Mouse (Mus musculus) forebrain, embryonic 10.5 days (tissue): ENCODE results near the gene Dock6. TPM values are rescaled to one million over a fixed set of nuclear protein-coding genes. Genes with fewer than 3 reads are reported as not detected.

ENCODE experiments used
- DNase-seq: peaks from one replicate; pipeline ENCODE4 v3.0.0-alpha.2; 2017; ENCODE audit warnings: low spot score; ENCODE audit errors: extremely low spot score
- H3K27ac ChIP-seq: fragments of 300-500 bp; sonication (generic); 2 replicates; pipeline ENCODE4 v1.5.1; 2016; ENCODE audit warnings: mild to moderate bottlenecking
- H3K27me3 ChIP-seq: fragments of 300-500 bp; sonication (generic); 2 replicates; pipeline ENCODE4 v1.6.1; 2016; ENCODE audit warnings: mild to moderate bottlenecking; ENCODE audit not compliant: poor library complexity, severe bottlenecking
- H3K36me3 ChIP-seq: fragments of 300-500 bp; sonication (generic); replicated peaks from 2 replicates; pipeline ENCODE4 v1.6.1; 2016; ENCODE audit warnings: mild to moderate bottlenecking, moderate library complexity
- H3K4me1 ChIP-seq: fragments of 300-500 bp; sonication (generic); 2 replicates; pipeline ENCODE4 v1.6.1; 2016
- H3K4me3 ChIP-seq: fragments of 300-500 bp; sonication (generic); 2 replicates; pipeline ENCODE4 v1.5.1; 2016; ENCODE audit warnings: mild to moderate bottlenecking, moderate library complexity
- H3K9me3 ChIP-seq: fragments of 300-500 bp; sonication (generic); 2 replicates; pipeline ENCODE4 v1.6.1; 2016; ENCODE audit warnings: mild to moderate bottlenecking, moderate library complexity
- WGBS: fragments of 180-500 bp; shearing (Covaris S2); methylation state at CpG from one replicate; pipeline ENCODE4 v1.1.7; 2016; 5-methylcytosine and 5-hydroxymethylcytosine counted together
- polyA plus RNA-seq: library from polyadenylated mRNA; unstranded; fragments of >200 nt; fragmentation: Nextera tagmentation; extraction: Ambion mirVana; gene quantifications from 2 replicates; pipeline ENCODE4 v1.2.1, GENCODE M21; 2016

The Dock6 gene
- polyA plus RNA-seq, 1 experiment from 2014 or later = 24.2 TPM

DNA sequence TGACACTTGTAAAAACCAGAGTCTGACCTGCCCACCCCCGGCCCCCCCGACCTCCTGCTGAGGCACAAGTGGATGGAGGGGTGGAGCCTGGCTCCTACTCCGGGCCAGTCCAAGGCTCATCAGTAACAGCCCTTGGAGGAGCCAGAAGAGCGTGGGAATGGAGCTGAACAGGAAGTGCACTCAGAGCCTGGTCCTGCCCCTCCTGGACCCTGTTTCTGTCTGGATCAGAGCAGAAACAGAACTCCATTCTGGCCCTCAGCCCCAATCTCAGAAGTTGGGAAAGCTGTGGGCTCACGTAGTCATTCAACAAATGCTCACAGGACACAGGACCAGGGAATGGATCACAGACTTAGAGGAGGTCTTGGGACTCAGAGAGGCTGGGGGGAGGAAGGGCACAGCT, 10.0 kb downstream of the Dock6 start:
- H3K9me3 ChIP-seq = no peaks in the 10 kb centered on the region
- peaks cover 78% of the 10 kb centered on the region for H3K36me3 ChIP-seq
- 68% methylated on average over 5 of the region's 5 CpGs for WGBS
- H3K27me3 ChIP-seq = no peaks in the 10 kb centered on the region
- no peak overlapping the region for H3K4me3 ChIP-seq
- H3K4me1 ChIP-seq = peaks cover 21% of the 10 kb centered on the region
- no peak for DNase-seq
- no peak overlapping the region for H3K27ac ChIP-seq

DNA sequence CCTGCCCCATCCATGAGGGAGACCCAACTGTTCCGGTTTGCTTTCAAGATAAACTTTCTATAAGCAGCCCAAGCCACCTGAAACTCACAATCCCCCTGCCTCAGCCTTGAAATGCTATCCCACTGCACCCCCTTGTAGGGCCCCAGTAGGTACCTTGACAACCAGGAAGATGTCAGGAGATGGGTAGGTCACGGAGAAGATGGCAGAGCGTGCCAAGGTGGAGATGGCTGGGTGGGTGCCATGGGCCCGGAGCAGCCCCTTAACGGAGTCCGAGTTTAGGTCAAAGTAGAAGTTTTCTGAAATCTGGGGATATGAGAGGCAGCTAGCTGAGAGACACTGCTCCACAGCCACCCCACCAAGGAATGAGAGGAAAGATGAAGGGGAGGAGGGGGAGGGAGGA, 11.1 kb downstream of the Dock6 start:
- no peak for DNase-seq
- 94% methylated on average over 6 of the region's 6 CpGs for WGBS
- Histone ChIP-seq H3K27ac (no peak overlapping the region), H3K4me1 (peaks cover 11% of the 10 kb centered on the region), H3K36me3 (peaks cover 83% of the 10 kb centered on the region), H3K4me3 (no peak overlapping the region), H3K27me3 (no peaks in the 10 kb centered on the region), H3K9me3 (no peaks in the 10 kb centered on the region)

DNA sequence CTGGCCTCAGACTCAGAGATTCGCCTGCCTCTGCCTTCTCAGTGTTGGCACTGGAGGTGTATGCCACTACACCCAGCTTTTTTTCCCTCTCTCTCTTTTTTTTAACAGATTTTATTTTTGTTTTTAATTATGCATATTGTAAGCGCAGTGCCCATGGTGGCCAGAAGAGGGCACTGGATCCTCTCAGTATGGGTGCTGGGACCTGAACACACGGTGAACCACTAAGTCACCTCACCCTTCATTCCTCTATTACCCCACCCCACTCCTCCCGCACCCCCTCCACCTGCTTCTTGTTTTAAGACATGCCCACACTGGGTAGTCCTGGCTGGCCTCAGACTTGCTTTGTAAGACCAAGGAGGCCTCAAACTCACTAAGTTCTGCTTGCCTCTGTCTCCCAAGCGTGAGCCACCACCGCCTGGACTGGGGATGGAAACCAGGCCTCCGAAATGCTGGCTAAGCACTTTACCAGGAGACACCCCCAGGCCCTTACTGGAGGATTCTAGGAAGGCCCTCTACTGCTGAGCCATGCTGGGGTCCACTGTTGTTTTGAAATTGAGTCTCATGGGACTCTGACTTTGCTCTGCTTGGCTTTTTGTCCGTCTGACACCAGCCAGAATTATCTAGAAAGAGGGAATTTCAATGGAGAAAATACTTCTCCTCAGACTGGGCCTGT, 12.2 kb downstream of the Dock6 start:
- Histone ChIP-seq H3K4me1 (peaks cover 4% of the 10 kb centered on the region), H3K27me3 (no peaks in the 10 kb centered on the region), H3K27ac (no peak overlapping the region), H3K4me3 (no peak overlapping the region), H3K9me3 (no peaks in the 10 kb centered on the region), H3K36me3 (peaks cover 84% of the 10 kb centered on the region)
- DNase-seq = peak; percentile 34
- 60% methylated on average over 8 of the region's 8 CpGs for WGBS

DNA sequence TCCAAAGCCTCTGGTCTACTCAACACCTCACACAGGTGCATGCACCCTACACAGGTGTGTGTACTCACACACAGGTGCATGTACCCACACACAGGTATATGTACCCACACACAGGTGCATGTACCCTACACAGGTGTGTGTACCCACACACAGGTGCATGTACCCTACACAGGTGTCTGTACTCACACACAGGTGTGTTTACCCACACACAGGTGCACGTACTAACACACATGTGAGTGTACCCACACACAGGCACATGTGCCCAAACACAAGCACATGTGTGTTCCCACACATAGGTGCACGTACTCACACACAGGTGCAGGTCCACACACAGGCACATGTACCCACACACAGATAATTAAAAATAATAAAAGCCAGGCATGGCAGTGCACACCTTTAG, 14.7 kb downstream of the Dock6 start:
- no peak overlapping the region for H3K4me3 ChIP-seq
- no peak for DNase-seq
- H3K9me3 ChIP-seq = no peaks in the 10 kb centered on the region
- WGBS = 91% methylated on average over 2 of the region's 2 CpGs
- H3K27ac ChIP-seq = no peak overlapping the region
- H3K4me1 ChIP-seq = no peaks in the 10 kb centered on the region; the same call in 1 of the 2 replicates
- peaks cover 75% of the 10 kb centered on the region for H3K36me3 ChIP-seq
- no peaks in the 10 kb centered on the region for H3K27me3 ChIP-seq

DNA sequence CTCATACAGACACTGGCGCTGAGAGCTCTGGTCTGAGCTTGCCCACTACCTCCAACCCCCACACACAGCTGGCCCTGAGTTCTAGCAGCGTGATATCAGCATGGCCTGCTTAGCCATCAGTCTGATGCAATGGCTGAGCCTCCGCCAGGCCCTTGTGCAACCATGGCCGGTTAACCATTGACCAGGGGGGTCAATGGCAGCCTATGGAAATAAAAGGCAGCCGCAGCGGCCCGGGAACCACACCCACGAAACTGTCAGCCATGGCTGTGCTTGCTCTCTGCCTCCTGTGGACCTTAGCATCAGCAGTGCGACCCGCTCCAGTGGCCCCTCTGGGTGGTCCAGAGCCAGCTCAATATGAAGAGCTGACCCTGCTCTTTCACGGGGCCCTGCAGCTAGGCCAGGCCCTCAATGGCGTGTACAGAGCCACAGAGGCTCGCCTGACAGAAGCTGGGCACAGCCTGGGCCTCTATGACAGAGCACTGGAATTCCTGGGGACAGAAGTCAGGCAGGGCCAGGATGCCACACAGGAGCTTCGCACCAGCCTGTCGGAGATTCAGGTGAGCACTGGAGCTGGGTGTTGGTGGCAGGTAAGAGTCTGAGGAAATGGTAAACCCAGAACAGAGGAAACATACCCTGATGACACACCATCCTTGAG, 17.1 kb downstream of the Dock6 start, which contains the start of gene Angptl8:
Gene Angptl8 (plus strand): TSS at position 253 of the 655 bp plus-strand sequence.
- no peak for DNase-seq
- Histone ChIP-seq H3K27ac (no peak within 1 kb of the TSS), H3K27me3 (no peaks in the 10 kb centered on the region), H3K36me3 (peaks cover 72% of the 10 kb centered on the region), H3K9me3 (no peaks in the 10 kb centered on the region), H3K4me1 (no peaks in the 10 kb centered on the region), H3K4me3 (no peak within 1 kb of the TSS)
- 89% methylated on average over 15 of the region's 15 CpGs for WGBS

DNA sequence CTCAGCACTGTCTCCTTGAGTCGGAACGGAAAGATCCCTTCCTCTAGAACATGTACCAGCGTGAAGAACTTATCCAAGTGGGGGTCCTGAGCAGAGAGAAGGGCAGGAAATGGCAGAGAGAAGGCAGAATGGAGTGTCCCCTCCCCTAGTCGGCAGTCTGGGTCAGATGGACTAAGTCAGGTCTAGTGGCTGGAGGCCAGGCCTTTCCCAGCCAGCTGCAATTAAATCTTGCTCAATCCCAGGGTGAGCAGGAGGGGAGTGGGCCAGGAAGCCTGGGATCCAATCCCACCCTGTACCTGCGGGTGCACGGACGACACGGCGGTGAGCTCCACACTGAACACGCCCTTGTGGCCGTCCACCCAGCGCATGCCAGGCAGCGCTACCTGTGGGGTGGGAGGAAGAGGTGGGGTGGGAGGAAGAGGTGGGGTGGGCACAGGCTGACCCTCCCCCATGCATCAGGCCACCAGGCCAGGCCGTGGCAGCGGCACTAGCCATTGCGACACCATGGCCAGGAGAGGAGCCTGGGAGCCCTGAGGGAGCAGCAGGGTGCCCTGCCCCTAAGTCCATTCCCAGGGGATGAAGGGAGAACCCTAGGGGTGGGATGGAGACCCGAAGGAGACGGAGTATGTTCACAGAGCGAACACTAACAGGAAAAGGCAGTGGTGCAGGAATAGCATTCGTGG, 20.7 kb downstream of the Dock6 start:
- no peak overlapping the region for H3K27ac ChIP-seq
- DNase-seq = no peak
- peaks cover 61% of the 10 kb centered on the region for H3K36me3 ChIP-seq
- H3K27me3 ChIP-seq = no peaks in the 10 kb centered on the region
- H3K4me1 ChIP-seq = no peaks in the 10 kb centered on the region
- H3K9me3 ChIP-seq = no peaks in the 10 kb centered on the region
- no peak overlapping the region for H3K4me3 ChIP-seq
- 92% methylated on average over 20 of the region's 20 CpGs for WGBS

DNA sequence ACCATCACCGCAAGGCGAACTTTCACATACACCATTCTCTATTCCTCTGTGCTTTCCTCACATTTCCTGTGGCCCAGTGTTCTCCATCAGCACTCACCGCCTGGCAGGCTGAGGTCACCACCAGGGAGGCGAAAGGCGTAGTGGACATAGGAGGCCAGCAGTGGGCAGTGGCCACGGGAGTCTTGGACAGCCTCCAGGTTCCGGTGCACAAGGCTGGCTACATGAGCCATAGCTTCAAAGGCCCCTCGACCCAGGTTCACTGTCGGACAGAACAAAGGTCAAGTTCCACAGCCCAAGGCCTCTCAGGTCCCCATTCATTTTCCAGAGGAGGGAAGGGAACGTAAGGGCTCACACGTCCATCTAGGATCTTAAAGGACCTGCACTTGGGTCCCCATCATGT, 21.5 kb downstream of the Dock6 start:
- DNase-seq = no peak
- H3K9me3 ChIP-seq = no peaks in the 10 kb centered on the region
- peaks cover 56% of the 10 kb centered on the region for H3K36me3 ChIP-seq
- H3K4me1 ChIP-seq = no peaks in the 10 kb centered on the region
- H3K4me3 ChIP-seq = no peak overlapping the region
- WGBS = 90% methylated on average over 11 of the region's 11 CpGs
- no peaks in the 10 kb centered on the region for H3K27me3 ChIP-seq
- no peak overlapping the region for H3K27ac ChIP-seq

DNA sequence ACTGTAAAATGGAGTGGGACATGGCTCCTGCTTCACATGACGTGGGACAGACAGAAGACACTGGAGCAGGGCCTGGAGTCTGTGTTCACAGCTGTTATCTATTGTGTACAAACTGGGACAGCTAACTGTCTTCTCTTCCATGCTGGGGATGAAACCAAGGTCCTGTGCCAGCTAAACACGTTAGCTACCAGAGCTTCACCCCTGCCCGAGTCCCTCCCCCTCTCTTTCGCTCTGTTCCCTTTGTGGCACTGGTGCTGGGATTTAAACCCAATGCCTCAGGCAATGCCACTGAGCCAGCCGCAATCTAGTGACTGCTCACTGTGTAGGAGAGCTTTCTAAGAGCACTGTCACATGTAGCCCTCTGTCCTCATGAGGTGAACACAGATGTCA, 22.0 kb downstream of the Dock6 start:
- no peaks in the 10 kb centered on the region; the same call in 1 of the 2 replicates for H3K4me1 ChIP-seq
- no peak for DNase-seq
- no peak overlapping the region for H3K4me3 ChIP-seq
- peaks cover 51% of the 10 kb centered on the region for H3K36me3 ChIP-seq
- no peaks in the 10 kb centered on the region for H3K9me3 ChIP-seq
- WGBS = 74% methylated on average over 5 of the region's 5 CpGs
- H3K27ac ChIP-seq = no peak overlapping the region
- no peaks in the 10 kb centered on the region for H3K27me3 ChIP-seq

DNA sequence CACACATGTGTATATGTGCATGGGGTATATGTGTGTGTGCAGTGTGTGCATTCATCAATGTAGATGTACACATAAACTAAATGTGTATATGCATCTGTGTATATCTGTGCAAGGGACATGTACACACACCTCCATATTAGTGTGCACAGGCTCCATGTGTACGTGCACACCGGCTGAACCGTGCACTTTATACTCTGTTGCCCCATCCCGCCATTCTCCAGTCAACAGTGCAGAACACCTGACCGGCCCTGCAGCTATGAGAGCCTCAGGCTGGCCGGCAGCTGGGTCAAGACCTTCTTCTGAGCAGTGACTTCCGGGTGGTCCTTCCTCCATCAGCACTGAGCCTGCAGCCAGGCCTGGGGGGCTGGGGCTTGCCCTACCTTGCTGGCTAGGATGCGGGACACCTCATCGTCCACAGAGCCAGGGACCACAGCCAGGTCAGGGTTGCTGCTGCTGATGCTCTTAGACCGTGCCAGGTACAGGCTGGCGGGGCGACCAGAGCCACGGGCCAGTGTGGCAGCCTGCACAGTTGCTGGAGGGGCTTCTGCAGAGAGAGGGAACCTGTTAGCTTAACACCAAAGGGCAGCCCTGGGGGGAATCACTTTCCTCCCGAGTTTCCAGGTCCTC, 22.5 kb downstream of the Dock6 start:
- no peak overlapping the region for H3K27ac ChIP-seq
- WGBS = 93% methylated on average over 14 of the region's 14 CpGs
- no peaks in the 10 kb centered on the region for H3K9me3 ChIP-seq
- DNase-seq = no peak
- no peaks in the 10 kb centered on the region; the same call in 1 of the 2 replicates for H3K4me1 ChIP-seq
- H3K27me3 ChIP-seq = no peaks in the 10 kb centered on the region
- H3K4me3 ChIP-seq = no peak overlapping the region
- peaks cover 46% of the 10 kb centered on the region for H3K36me3 ChIP-seq

DNA sequence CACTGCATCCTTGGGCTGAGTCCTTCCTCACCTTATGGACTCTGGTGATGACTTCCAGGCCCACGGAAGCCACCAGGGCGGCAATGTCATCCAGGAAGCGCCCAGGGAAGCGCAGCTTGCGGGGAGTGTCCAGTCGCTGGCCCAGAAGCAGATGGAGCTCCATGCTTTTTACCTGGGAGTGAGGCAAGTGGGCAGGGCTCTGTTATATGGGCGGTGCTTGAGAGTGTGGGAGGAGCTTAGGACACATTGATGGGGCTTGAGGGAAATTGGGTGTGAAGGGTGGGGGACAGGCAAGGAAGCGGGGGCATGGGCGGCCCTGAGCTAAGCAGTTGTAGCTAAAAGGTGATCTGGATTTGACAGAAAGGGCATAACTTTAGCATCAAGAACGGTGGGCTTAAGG, 28.1 kb downstream of the Dock6 start:
- no peak for DNase-seq
- Histone ChIP-seq H3K27me3 (no peaks in the 10 kb centered on the region), H3K4me1 (no peaks in the 10 kb centered on the region; the same call in 1 of the 2 replicates), H3K36me3 (peaks cover 15% of the 10 kb centered on the region), H3K27ac (no peak overlapping the region), H3K9me3 (no peaks in the 10 kb centered on the region), H3K4me3 (no peak overlapping the region)
- WGBS = 64% methylated on average over 10 of the region's 10 CpGs

DNA sequence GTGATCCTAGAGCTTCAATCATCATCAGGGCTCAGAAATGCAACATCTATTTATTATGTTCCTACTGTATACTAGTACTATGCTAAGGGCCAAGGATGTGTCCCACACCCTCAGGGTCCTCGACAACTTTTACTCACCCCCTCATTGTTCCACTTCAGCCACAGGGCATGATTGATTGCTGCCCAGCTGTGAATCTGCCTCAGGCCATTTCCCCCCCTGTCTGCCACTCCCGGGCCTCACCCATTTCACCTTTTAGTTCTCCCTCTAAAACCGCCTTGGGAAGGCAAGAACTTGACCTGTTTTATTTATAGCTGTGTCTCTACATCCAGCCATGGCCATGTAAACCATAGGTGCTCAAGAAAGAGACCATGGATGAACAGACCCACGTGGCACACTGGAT, 28.5 kb downstream of the Dock6 start:
- H3K4me1 ChIP-seq = no peaks in the 10 kb centered on the region; the same call in 1 of the 2 replicates
- no peak overlapping the region for H3K4me3 ChIP-seq
- peaks cover 11% of the 10 kb centered on the region; the same call in 1 of the 2 replicates for H3K36me3 ChIP-seq
- H3K27ac ChIP-seq = no peak overlapping the region
- H3K9me3 ChIP-seq = no peaks in the 10 kb centered on the region
- H3K27me3 ChIP-seq = no peaks in the 10 kb centered on the region
- no peak for DNase-seq
- 72% methylated on average over 4 of the region's 4 CpGs for WGBS

DNA sequence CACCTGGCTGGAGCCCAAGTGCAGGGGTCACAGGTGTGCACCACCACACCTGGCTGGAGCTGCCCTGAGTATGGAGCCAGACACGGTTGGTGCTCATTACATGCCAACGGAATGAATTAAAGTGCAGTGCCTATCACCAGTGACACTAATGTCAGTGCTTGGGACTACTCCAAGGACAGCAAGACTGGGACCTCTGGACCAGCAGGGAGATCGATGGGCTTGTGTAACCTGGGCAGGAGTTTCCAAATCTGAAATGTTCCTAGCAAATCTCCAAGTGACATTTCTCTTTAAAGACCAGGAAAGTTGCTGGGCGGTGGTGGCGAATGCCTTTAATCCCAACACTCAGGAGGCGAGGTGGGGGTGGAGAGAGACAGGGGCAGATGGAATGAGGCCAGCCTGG, 29.7 kb downstream of the Dock6 start:
- Histone ChIP-seq H3K27me3 (no peaks in the 10 kb centered on the region), H3K36me3 (peaks cover 14% of the 10 kb centered on the region), H3K27ac (no peak overlapping the region), H3K4me1 (no peaks in the 10 kb centered on the region; the same call in 1 of the 2 replicates), H3K9me3 (no peaks in the 10 kb centered on the region), H3K4me3 (no peak overlapping the region)
- DNase-seq = no peak
- 84% methylated on average over 6 of the region's 6 CpGs for WGBS
